Mouse (Mus musculus) neural tube, embryonic 15.5 days (tissue): ENCODE measurements around the gene Cntn2. TPM values are rescaled to one million over a fixed set of nuclear protein-coding genes. Genes with fewer than 3 reads are reported as not detected.

Source experiments
- ATAC-seq: fragments of 200-750 bp; cut with Nextera tagmentation; 2 replicates; pipeline ENCODE4 v1.8.0; 2017; ENCODE audit warnings: mild to moderate bottlenecking, moderate TSS enrichment, moderate library complexity; ENCODE audit not compliant: low FRiP score
- H3K27ac ChIP-seq: fragments of 300-500 bp; sonication (generic); replicated peaks from 2 replicates; pipeline ENCODE4 v1.5.1; 2015; ENCODE audit warnings: mild to moderate bottlenecking, inconsistent platforms
- H3K27me3 ChIP-seq: fragments of 300-500 bp; sonication (generic); replicated peaks from 2 replicates; pipeline ENCODE4 v1.6.1; 2015; ENCODE audit warnings: inconsistent platforms
- H3K36me3 ChIP-seq: fragments of 300-500 bp; sonication (generic); 2 replicates; pipeline ENCODE4 v1.6.1; 2015; ENCODE audit warnings: inconsistent platforms
- H3K4me1 ChIP-seq: fragments of 300-500 bp; sonication (generic); 2 replicates; pipeline ENCODE4 v1.6.1; 2015; ENCODE audit warnings: inconsistent platforms
- H3K4me2 ChIP-seq: fragments of 300-500 bp; sonication (generic); 2 replicates; pipeline ENCODE4 v1.6.1; 2015; ENCODE audit warnings: inconsistent platforms, mild to moderate bottlenecking, moderate library complexity
- H3K4me3 ChIP-seq: fragments of 300-500 bp; sonication (generic); replicated peaks from 2 replicates; pipeline ENCODE4 v1.5.1; 2015; ENCODE audit warnings: mild to moderate bottlenecking, inconsistent platforms
- H3K9ac ChIP-seq: fragments of 300-500 bp; sonication (generic); replicated peaks from 2 replicates; pipeline ENCODE4 v1.6.1; 2015; ENCODE audit warnings: mild to moderate bottlenecking, inconsistent platforms
- H3K9me3 ChIP-seq: fragments of 300-500 bp; sonication (generic); replicated peaks from 2 replicates; pipeline ENCODE4 v1.6.1; 2016; ENCODE audit warnings: inconsistent platforms
- WGBS: fragments of 180-500 bp; shearing (Covaris S2); methylation state at CpG from one replicate; pipeline ENCODE4 v1.1.7; 2015; ENCODE audit warnings: mixed read lengths; 5-methylcytosine and 5-hydroxymethylcytosine counted together
- polyA plus RNA-seq: library from polyadenylated mRNA; unstranded; fragments of >200 nt; fragmentation: Nextera tagmentation; extraction: Ambion mirVana; gene quantifications from 2 replicates; pipeline ENCODE4 v1.2.1, GENCODE M21; 2015

Cntn2 gene
- polyA plus RNA-seq, 1 experiment from 2014 or later, result 22.1 TPM

DNA sequence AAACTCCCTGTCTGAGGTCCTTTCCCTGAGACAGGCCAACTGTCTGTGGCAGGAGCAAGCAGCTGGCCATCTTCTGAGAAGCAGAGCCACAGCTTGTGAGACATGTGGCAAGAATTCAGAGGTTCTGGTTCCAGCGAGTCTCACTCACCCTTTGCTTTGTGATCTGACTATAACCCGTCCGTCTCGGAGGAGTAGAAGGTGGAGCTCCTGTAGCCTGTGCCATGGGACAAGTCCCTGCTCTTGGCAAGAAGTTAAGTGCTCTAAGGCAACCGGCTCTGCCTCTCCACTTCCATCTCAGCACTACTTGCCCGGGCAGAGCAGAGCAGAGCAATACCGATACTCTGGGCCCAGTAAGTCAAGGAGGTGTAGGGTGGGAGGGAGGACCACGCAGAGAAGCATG, 27.9 kb upstream of the Cntn2 start:
- Histone ChIP-seq H3K9ac (no peak overlapping the region), H3K9me3 (no peaks in the 10 kb centered on the region), H3K4me3 (no peak overlapping the region), H3K4me1 (peaks cover 6% of the 10 kb centered on the region), H3K27me3 (no peaks in the 10 kb centered on the region), H3K27ac (no peak overlapping the region), H3K36me3 (peaks cover 16% of the 10 kb centered on the region), H3K4me2 (no peak overlapping the region)
- WGBS, result 90% methylated on average over 8 of the region's 8 CpGs
- no peak for ATAC-seq

- ATAC-seq, result no peak
- H3K4me1 ChIP-seq, result peaks cover 6% of the 10 kb centered on the region
- H3K27ac ChIP-seq, result peak overlapping the region; percentile 28
- no peaks in the 10 kb centered on the region for H3K27me3 ChIP-seq
- 86% methylated on average over 15 of the region's 15 CpGs for WGBS
- no peak overlapping the region for H3K4me2 ChIP-seq
- no peak overlapping the region for H3K4me3 ChIP-seq
- no peaks in the 10 kb centered on the region for H3K9me3 ChIP-seq
- peaks cover 11% of the 10 kb centered on the region for H3K36me3 ChIP-seq
- no peak overlapping the region for H3K9ac ChIP-seq
Observed at GRCm38 (mm10) chr1:132570068-132570780, 27.2 kb upstream of the Cntn2 start.

DNA sequence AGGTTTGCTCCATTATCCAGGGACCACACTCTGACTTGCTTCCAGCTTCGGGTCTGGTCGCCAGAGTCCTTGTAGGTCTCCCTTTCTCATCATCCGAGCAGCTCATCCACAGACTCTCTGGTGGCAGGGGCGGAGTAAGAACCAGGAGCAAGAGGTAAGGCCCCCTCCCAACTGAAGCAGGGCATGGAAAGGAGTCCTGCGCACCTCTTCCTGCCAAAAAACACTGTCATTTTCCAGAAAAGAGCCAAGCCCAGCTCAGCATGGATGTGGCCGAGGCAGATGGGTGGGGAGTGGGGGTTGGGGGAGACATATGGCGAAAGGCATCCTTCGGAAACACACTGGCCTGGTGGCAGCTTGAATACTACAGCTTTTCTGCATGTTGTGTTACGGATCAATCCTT, 26.5 kb upstream of the Cntn2 start:
- 61% methylated on average over 9 of the region's 9 CpGs for WGBS

GRCm38 (mm10) chr1:132567336-132568125, 24.5 kb upstream of the Cntn2 start:
- Histone ChIP-seq H3K27me3 (no peaks in the 10 kb centered on the region), H3K4me2 (no peak overlapping the region), H3K9ac (no peak overlapping the region), H3K36me3 (no peaks in the 10 kb centered on the region; the same call in none of the 2 replicates), H3K4me3 (no peak overlapping the region), H3K9me3 (no peaks in the 10 kb centered on the region), H3K27ac (no peak overlapping the region), H3K4me1 (peaks cover 8% of the 10 kb centered on the region)
- no peak for ATAC-seq
- WGBS, result 84% methylated on average over 11 of the region's 11 CpGs

More for the DNA sequence above, 26.5 kb upstream of the Cntn2 start:
- no peak for ATAC-seq
- Histone ChIP-seq H3K4me1 (peaks cover 6% of the 10 kb centered on the region), H3K9ac (no peak overlapping the region), H3K4me3 (no peak overlapping the region), H3K9me3 (no peaks in the 10 kb centered on the region), H3K4me2 (no peak overlapping the region), H3K27me3 (no peaks in the 10 kb centered on the region), H3K27ac (peak overlapping the region; percentile 28; the same call in 1 of the 2 replicates), H3K36me3 (peaks cover 11% of the 10 kb centered on the region)

GRCm38 (mm10) chr1:132565766-132566165, 22.7 kb upstream of the Cntn2 start:
- H3K9me3 ChIP-seq, result no peaks in the 10 kb centered on the region
- 73% methylated on average over 7 of the region's 7 CpGs for WGBS
- H3K4me3 ChIP-seq, result no peak overlapping the region
- no peak overlapping the region for H3K9ac ChIP-seq
- no peaks in the 10 kb centered on the region; the same call in 1 of the 2 replicates for H3K36me3 ChIP-seq
- no peak overlapping the region for H3K27ac ChIP-seq
- H3K27me3 ChIP-seq, result no peaks in the 10 kb centered on the region
- peaks cover 26% of the 10 kb centered on the region for H3K4me1 ChIP-seq
- H3K4me2 ChIP-seq, result no peak overlapping the region
- ATAC-seq, result no peak

- 35% methylated on average over 6 of the region's 6 CpGs for WGBS
- H3K36me3 ChIP-seq, result no peaks in the 10 kb centered on the region
- H3K4me1 ChIP-seq, result peaks cover 31% of the 10 kb centered on the region
- no peak overlapping the region for H3K9ac ChIP-seq
- H3K9me3 ChIP-seq, result no peaks in the 10 kb centered on the region
- no peak overlapping the region for H3K27ac ChIP-seq
- no peak overlapping the region for H3K4me3 ChIP-seq
- ATAC-seq, result no peak
- no peak overlapping the region for H3K4me2 ChIP-seq
- no peaks in the 10 kb centered on the region for H3K27me3 ChIP-seq
Observed at GRCm38 (mm10) chr1:132564946-132565345, 21.9 kb upstream of the Cntn2 start.

- no peaks in the 10 kb centered on the region for H3K9me3 ChIP-seq
- no peaks in the 10 kb centered on the region for H3K27me3 ChIP-seq
- H3K9ac ChIP-seq, result no peak overlapping the region
- 14% methylated on average over 10 of the region's 10 CpGs for WGBS
- no peak overlapping the region for H3K4me2 ChIP-seq
- H3K4me1 ChIP-seq, result peaks cover 51% of the 10 kb centered on the region
- ATAC-seq, result no peak
- H3K36me3 ChIP-seq, result no peaks in the 10 kb centered on the region
- peak overlapping the region; percentile 60 for H3K27ac ChIP-seq
- H3K4me3 ChIP-seq, result no peak overlapping the region
Observed at GRCm38 (mm10) chr1:132562337-132562795, 19.3 kb upstream of the Cntn2 start.

- ATAC-seq, result no peak
- H3K9ac ChIP-seq, result no peak overlapping the region
- no peak overlapping the region for H3K4me3 ChIP-seq
- WGBS, result 48% methylated on average over 8 of the region's 8 CpGs
- no peak overlapping the region for H3K4me2 ChIP-seq
- no peak overlapping the region for H3K27ac ChIP-seq
- H3K27me3 ChIP-seq, result no peaks in the 10 kb centered on the region
- no peaks in the 10 kb centered on the region for H3K9me3 ChIP-seq
- H3K4me1 ChIP-seq, result peaks cover 52% of the 10 kb centered on the region
- H3K36me3 ChIP-seq, result no peaks in the 10 kb centered on the region
Observed at GRCm38 (mm10) chr1:132560907-132561700, 18.0 kb upstream of the Cntn2 start.

DNA sequence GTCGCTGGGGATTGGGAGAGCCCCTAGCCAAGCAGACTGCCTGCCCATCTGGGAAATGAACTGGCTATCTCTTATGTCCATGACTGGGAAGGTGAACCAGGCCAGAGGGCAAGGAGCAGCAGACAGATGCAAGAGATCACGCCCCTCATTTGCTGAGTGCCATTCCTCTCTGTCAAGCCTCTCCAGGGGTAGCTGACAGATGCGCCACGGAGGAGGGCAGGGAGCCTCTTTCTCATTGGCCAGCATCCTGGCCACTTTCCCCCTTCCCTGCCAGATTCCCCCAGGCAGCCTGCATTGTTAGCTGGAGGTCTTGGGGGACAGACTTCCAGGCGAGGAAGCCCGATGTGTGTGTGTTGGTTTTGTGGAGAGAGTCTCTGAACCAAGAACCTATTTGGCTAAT, 16.0 kb upstream of the Cntn2 start:
- 7% methylated on average over 6 of the region's 6 CpGs for WGBS
- 0 out of 2 replicates have a peak, but pooled peaks have one; percentile 18 for ATAC-seq
- no peaks in the 10 kb centered on the region for H3K27me3 ChIP-seq
- H3K27ac ChIP-seq, result peak overlapping the region; percentile 64
- no peaks in the 10 kb centered on the region for H3K36me3 ChIP-seq
- no peaks in the 10 kb centered on the region for H3K9me3 ChIP-seq
- no peak overlapping the region for H3K9ac ChIP-seq
- H3K4me3 ChIP-seq, result no peak overlapping the region
- peaks cover 52% of the 10 kb centered on the region for H3K4me1 ChIP-seq
- no peak overlapping the region for H3K4me2 ChIP-seq

- H3K4me3 ChIP-seq, result no peak overlapping the region
- WGBS, result 10% methylated on average over 9 of the region's 9 CpGs
- peak; percentile 57 for ATAC-seq
- H3K27ac ChIP-seq, result peak overlapping the region; percentile 64
- peaks cover 52% of the 10 kb centered on the region for H3K4me1 ChIP-seq
- no peaks in the 10 kb centered on the region for H3K36me3 ChIP-seq
- no peak overlapping the region for H3K9ac ChIP-seq
- 0 out of 2 replicates have a peak overlapping the region, but pooled peaks have one; percentile 5 for H3K4me2 ChIP-seq
- no peaks in the 10 kb centered on the region for H3K27me3 ChIP-seq
- no peaks in the 10 kb centered on the region for H3K9me3 ChIP-seq
Observed at GRCm38 (mm10) chr1:132557901-132558631, 15.0 kb upstream of the Cntn2 start.

- 66% methylated on average over 8 of the region's 8 CpGs for WGBS
- H3K4me3 ChIP-seq, result no peak overlapping the region
- H3K27ac ChIP-seq, result peak overlapping the region; percentile 51; the same call in 1 of the 2 replicates
- ATAC-seq, result no peak
- H3K4me1 ChIP-seq, result peaks cover 36% of the 10 kb centered on the region
- H3K27me3 ChIP-seq, result 0 out of 2 replicates have a peak, but pooled peaks cover 3% of the 10 kb centered on the region
- H3K36me3 ChIP-seq, result no peaks in the 10 kb centered on the region
- H3K4me2 ChIP-seq, result 0 out of 2 replicates have a peak overlapping the region, but pooled peaks have one; percentile 77
- no peaks in the 10 kb centered on the region for H3K9me3 ChIP-seq
- no peak overlapping the region for H3K9ac ChIP-seq
Observed at GRCm38 (mm10) chr1:132543789-132544188, 733 bp upstream of the Cntn2 start.
